Mouse (Mus musculus) embryonic facial prominence, embryonic 11.5 days (tissue): Measurements from ENCODE around the gene Slc11a1. TPM values are rescaled to one million over a fixed set of nuclear protein-coding genes. Genes with fewer than 3 reads are reported as not detected.
A peak's percentile ranks its signal among the peaks of the same experiment; 100 is the strongest.

Source experiments
- ATAC-seq: fragments of 200-750 bp; cut with Nextera tagmentation; replicated peaks from 2 replicates; pipeline ENCODE4 v1.8.0; 2017; ENCODE audit warnings: low read depth; ENCODE audit not compliant: insufficient number of reproducible peaks, low FRiP score, low TSS enrichment
- DNase-seq: peaks from one replicate; pipeline ENCODE4 v3.0.0-alpha.2; 2015; ENCODE audit warnings: low spot score
- H3K27ac ChIP-seq: fragments of 300-500 bp; sonication (generic); replicated peaks from 2 replicates; pipeline ENCODE4 v1.5.1; 2014; ENCODE audit warnings: mild to moderate bottlenecking, low read depth, low read length, control low read depth
- H3K27me3 ChIP-seq: fragments of 300-500 bp; sonication (generic); 2 replicates; pipeline ENCODE4 v1.6.1; 2014; ENCODE audit warnings: mild to moderate bottlenecking, low read length, moderate library complexity, mixed read lengths; ENCODE audit not compliant: control insufficient read depth, insufficient read depth
- H3K36me3 ChIP-seq: fragments of 300-500 bp; sonication (generic); replicated peaks from 2 replicates; pipeline ENCODE4 v1.6.1; 2014; ENCODE audit warnings: low read depth, mild to moderate bottlenecking, low read length, moderate library complexity, mixed read lengths; ENCODE audit not compliant: control insufficient read depth, insufficient read depth
- H3K4me1 ChIP-seq: fragments of 300-500 bp; sonication (generic); 2 replicates; pipeline ENCODE4 v1.6.1; 2014; ENCODE audit warnings: low read length, mixed read lengths; ENCODE audit not compliant: control insufficient read depth, insufficient read depth
- H3K4me2 ChIP-seq: fragments of 300-500 bp; sonication (generic); 2 replicates; pipeline ENCODE4 v1.6.1; 2014; ENCODE audit warnings: low read depth, mild to moderate bottlenecking, control low read depth, low read length, moderate library complexity
- H3K4me3 ChIP-seq: fragments of 300-500 bp; sonication (generic); 2 replicates; pipeline ENCODE4 v1.5.1; 2014; ENCODE audit warnings: low read depth, low read length, control low read depth
- H3K9ac ChIP-seq: fragments of 300-500 bp; sonication (generic); replicated peaks from 2 replicates; pipeline ENCODE4 v1.6.1; 2014; ENCODE audit warnings: mild to moderate bottlenecking, control low read depth, low read length
- H3K9me3 ChIP-seq: fragments of 300-500 bp; sonication (generic); replicated peaks from 2 replicates; pipeline ENCODE4 v1.6.1; 2016; ENCODE audit warnings: mild to moderate bottlenecking, low read length, inconsistent platforms, mixed read lengths; ENCODE audit not compliant: control insufficient read depth
- WGBS: fragments of 180-500 bp; shearing (Covaris S2); extraction: QIAGEN DNeasy Blood & Tissue Kit; methylation state at CpG from one replicate; pipeline ENCODE4 v1.1.7; 2014; 5-methylcytosine and 5-hydroxymethylcytosine counted together
- polyA plus RNA-seq: library from polyadenylated mRNA; unstranded; fragments of >200 nt; fragmentation: Nextera tagmentation; extraction: Ambion mirVana; gene quantifications from 2 replicates; pipeline ENCODE4 v1.2.1, GENCODE M21; 2014

Slc11a1 gene
- polyA plus RNA-seq, 1 experiment from 2014 or later, result 2.4 TPM

- no peak for DNase-seq
- H3K9me3 ChIP-seq, result no peaks in the 10 kb centered on the region
- no peak overlapping the region for H3K9ac ChIP-seq
- H3K27me3 ChIP-seq, result no peaks in the 10 kb centered on the region
- no peaks in the 10 kb centered on the region for H3K4me1 ChIP-seq
- WGBS, result 82% methylated on average over 5 of the region's 5 CpGs
- no peaks in the 10 kb centered on the region for H3K36me3 ChIP-seq
- H3K4me2 ChIP-seq, result no peak overlapping the region
- no peak overlapping the region for H3K4me3 ChIP-seq
- ATAC-seq, result no peak
- H3K27ac ChIP-seq, result no peak overlapping the region
Measured at GRCm38 (mm10) chr1:74359952-74360517, 15.0 kb upstream of the Slc11a1 start.

- H3K36me3 ChIP-seq, result no peaks in the 10 kb centered on the region
- no peaks in the 10 kb centered on the region for H3K27me3 ChIP-seq
- H3K4me2 ChIP-seq, result no peak within 1 kb of the TSS
- ATAC-seq (peak; percentile 41; the same call in 1 of the 2 replicates), DNase-seq (peak; percentile 95)
- H3K9ac ChIP-seq, result no peak within 1 kb of the TSS
- H3K27ac ChIP-seq, result no peak within 1 kb of the TSS
- no peak within 1 kb of the TSS for H3K4me3 ChIP-seq
- H3K9me3 ChIP-seq, result no peaks in the 10 kb centered on the region
- H3K4me1 ChIP-seq, result no peaks in the 10 kb centered on the region
- 0% methylated on average over 2 of the region's 2 CpGs for WGBS
Measured at GRCm38 (mm10) chr1:74361812-74362211, 13.2 kb upstream of the Slc11a1 start, which contains the start of gene Catip. Gene Catip (plus strand): TSS chr1:74362108.

GRCm38 (mm10) chr1:74362325-74363229 is 12.4 kb upstream of the Slc11a1 start:
- Histone ChIP-seq H3K27me3 (no peaks in the 10 kb centered on the region; the same call in 1 of the 2 replicates), H3K4me3 (no peak overlapping the region), H3K4me1 (no peaks in the 10 kb centered on the region), H3K9ac (no peak overlapping the region), H3K4me2 (no peak overlapping the region), H3K9me3 (no peaks in the 10 kb centered on the region), H3K27ac (no peak overlapping the region), H3K36me3 (no peaks in the 10 kb centered on the region)
- 62% methylated on average over 17 of the region's 17 CpGs for whole genome bisulfite sequencing
- ATAC-seq, result 0 out of 2 replicates have a peak, but pooled peaks have one; percentile 30
- no peak for DNase-seq

GRCm38 (mm10) chr1:74363437-74363836 is 11.6 kb upstream of the Slc11a1 start:
- Histone ChIP-seq H3K9ac (no peak overlapping the region), H3K36me3 (no peaks in the 10 kb centered on the region), H3K4me1 (no peaks in the 10 kb centered on the region), H3K9me3 (no peaks in the 10 kb centered on the region), H3K27ac (no peak overlapping the region), H3K27me3 (no peaks in the 10 kb centered on the region; the same call in 1 of the 2 replicates), H3K4me2 (no peak overlapping the region), H3K4me3 (no peak overlapping the region)
- WGBS, result 60% methylated on average over 5 of the region's 5 CpGs
- ATAC-seq, result no peak
- no peak for DNase-seq

GRCm38 (mm10) chr1:74364270-74364669 is 10.7 kb upstream of the Slc11a1 start:
- Histone ChIP-seq H3K36me3 (no peaks in the 10 kb centered on the region), H3K4me1 (no peaks in the 10 kb centered on the region), H3K4me3 (no peak overlapping the region), H3K9me3 (no peaks in the 10 kb centered on the region), H3K4me2 (no peak overlapping the region), H3K27ac (no peak overlapping the region), H3K27me3 (no peaks in the 10 kb centered on the region; the same call in 1 of the 2 replicates), H3K9ac (no peak overlapping the region)
- no peak for DNase-seq
- ATAC-seq, result no peak
- 79% methylated on average over 8 of the region's 8 CpGs for WGBS

GRCm38 (mm10) chr1:74367886-74368645 is 6.9 kb upstream of the Slc11a1 start:
- H3K4me1 ChIP-seq, result no peaks in the 10 kb centered on the region
- WGBS, result 16% methylated on average over 34 of the region's 34 CpGs
- H3K4me2 ChIP-seq, result peak overlapping the region; percentile 56
- no peak overlapping the region for H3K27ac ChIP-seq
- H3K4me3 ChIP-seq, result peak overlapping the region; percentile 17; the same call in 1 of the 2 replicates
- H3K9me3 ChIP-seq, result no peaks in the 10 kb centered on the region
- DNase-seq (peak; percentile 55), ATAC-seq (peak; percentile 83)
- no peaks in the 10 kb centered on the region for H3K36me3 ChIP-seq
- no peaks in the 10 kb centered on the region; the same call in 1 of the 2 replicates for H3K27me3 ChIP-seq
- peak overlapping the region; percentile 42 for H3K9ac ChIP-seq

- no peak overlapping the region for H3K9ac ChIP-seq
- WGBS, result 65% methylated on average over 4 of the region's 4 CpGs
- H3K4me3 ChIP-seq, result no peak overlapping the region
- H3K36me3 ChIP-seq, result no peaks in the 10 kb centered on the region
- H3K9me3 ChIP-seq, result no peaks in the 10 kb centered on the region
- H3K4me1 ChIP-seq, result no peaks in the 10 kb centered on the region
- no peaks in the 10 kb centered on the region; the same call in 1 of the 2 replicates for H3K27me3 ChIP-seq
- no peak for ATAC-seq
- DNase-seq, result no peak
- no peak overlapping the region for H3K4me2 ChIP-seq
- no peak overlapping the region for H3K27ac ChIP-seq
Measured at GRCm38 (mm10) chr1:74370040-74370439, 5.0 kb upstream of the Slc11a1 start.
